Mouse (Mus musculus) forebrain, embryonic 16.5 days (tissue): Measurements from ENCODE around the gene Spag17. TPM values are rescaled to one million over a fixed set of nuclear protein-coding genes. Genes with fewer than 3 reads are reported as not detected.

ENCODE experiments used
- ATAC-seq: fragments of 200-750 bp; cut with Nextera tagmentation; 2 replicates; pipeline ENCODE4 v1.8.0; 2017; ENCODE audit warnings: mild to moderate bottlenecking, moderate library complexity
- H3K27ac ChIP-seq: fragments of 300-500 bp; sonication (generic); 2 replicates; pipeline ENCODE4 v1.5.1; 2014; ENCODE audit warnings: low read length, control low read depth
- H3K27me3 ChIP-seq: fragments of 300-500 bp; sonication (generic); replicated peaks from 2 replicates; pipeline ENCODE4 v1.6.1; 2014; ENCODE audit warnings: low read length; ENCODE audit not compliant: control insufficient read depth, insufficient read depth
- H3K36me3 ChIP-seq: fragments of 300-500 bp; sonication (generic); 2 replicates; pipeline ENCODE4 v1.6.1; 2014; ENCODE audit not compliant: control insufficient read depth, insufficient read depth
- H3K4me1 ChIP-seq: fragments of 300-500 bp; sonication (generic); replicated peaks from 2 replicates; pipeline ENCODE4 v1.6.1; 2014; ENCODE audit warnings: low read length; ENCODE audit not compliant: control insufficient read depth, insufficient read depth
- H3K4me2 ChIP-seq: fragments of 300-500 bp; sonication (generic); 2 replicates; pipeline ENCODE4 v1.6.1; 2014; ENCODE audit warnings: mild to moderate bottlenecking, low read length, control low read depth
- H3K4me3 ChIP-seq: fragments of 300-500 bp; sonication (generic); replicated peaks from 2 replicates; pipeline ENCODE4 v1.5.1; 2014; ENCODE audit warnings: mild to moderate bottlenecking, low read length, control low read depth
- H3K9ac ChIP-seq: fragments of 300-500 bp; sonication (generic); replicated peaks from 2 replicates; pipeline ENCODE4 v1.6.1; 2014; ENCODE audit warnings: low read depth, low read length, control low read depth
- H3K9me3 ChIP-seq: fragments of 300-500 bp; sonication (generic); 2 replicates; pipeline ENCODE4 v1.6.1; 2016; ENCODE audit warnings: low read length; ENCODE audit not compliant: control insufficient read depth
- WGBS: fragments of 180-500 bp; shearing (Covaris S2); extraction: QIAGEN DNeasy Blood & Tissue Kit; methylation state at CpG from one replicate; pipeline ENCODE4 v1.1.7; 2014; 5-methylcytosine and 5-hydroxymethylcytosine counted together
- polyA plus RNA-seq: library from polyadenylated mRNA; unstranded; fragments of >200 nt; fragmentation: Nextera tagmentation; extraction: Ambion mirVana; gene quantifications from 2 replicates; pipeline ENCODE4 v1.2.1, GENCODE M21; 2015

The Spag17 gene
- polyA plus RNA-seq, result 0.22 and 0.81 TPM in 2 replicates

DNA sequence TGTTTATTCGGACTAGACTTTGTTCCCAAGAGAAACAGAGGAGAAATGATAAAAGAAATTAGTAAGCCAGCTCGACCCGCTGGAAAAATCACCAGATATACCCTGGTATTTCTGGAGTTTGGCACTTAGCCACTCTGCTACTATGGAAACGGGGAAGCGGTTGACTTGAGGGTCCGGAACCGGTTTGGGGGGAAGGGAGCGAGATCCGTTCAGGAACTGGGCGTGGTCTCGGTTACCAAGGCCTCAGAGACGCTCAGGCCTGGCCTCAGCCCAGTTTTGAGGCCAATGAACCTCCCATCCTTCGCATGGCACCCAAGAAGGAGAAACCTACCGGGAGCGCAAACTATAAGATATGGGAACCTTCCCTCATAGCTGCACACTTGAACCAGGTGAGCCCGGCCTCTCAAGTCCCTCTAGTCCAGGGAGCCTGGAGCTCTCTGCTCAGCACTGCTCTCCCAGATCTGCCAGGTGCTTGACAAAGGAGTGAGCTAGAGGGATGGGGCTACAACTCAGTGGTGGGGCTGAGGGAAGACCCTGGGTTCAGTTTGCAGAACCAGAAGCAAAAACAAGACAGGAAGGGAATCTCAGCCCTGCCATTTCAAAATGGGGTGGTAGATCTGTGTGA lies at the start of gene Spag17:
Gene Spag17, plus strand, starts transcription at position 220 of the 625 bp plus-strand sequence.
- no peak within 1 kb of the TSS for H3K9ac ChIP-seq
- ATAC-seq, result peak; percentile 31; the same call in 1 of the 2 replicates
- no peak within 1 kb of the TSS for H3K27ac ChIP-seq
- no peak within 1 kb of the TSS for H3K4me2 ChIP-seq
- H3K36me3 ChIP-seq, result no peaks in the 10 kb centered on the region
- no peaks in the 10 kb centered on the region for H3K4me1 ChIP-seq
- H3K27me3 ChIP-seq, result no peaks in the 10 kb centered on the region
- no peak within 1 kb of the TSS for H3K4me3 ChIP-seq
- WGBS, result 45% methylated on average over 16 of the region's 16 CpGs
- H3K9me3 ChIP-seq, result no peaks in the 10 kb centered on the region

DNA sequence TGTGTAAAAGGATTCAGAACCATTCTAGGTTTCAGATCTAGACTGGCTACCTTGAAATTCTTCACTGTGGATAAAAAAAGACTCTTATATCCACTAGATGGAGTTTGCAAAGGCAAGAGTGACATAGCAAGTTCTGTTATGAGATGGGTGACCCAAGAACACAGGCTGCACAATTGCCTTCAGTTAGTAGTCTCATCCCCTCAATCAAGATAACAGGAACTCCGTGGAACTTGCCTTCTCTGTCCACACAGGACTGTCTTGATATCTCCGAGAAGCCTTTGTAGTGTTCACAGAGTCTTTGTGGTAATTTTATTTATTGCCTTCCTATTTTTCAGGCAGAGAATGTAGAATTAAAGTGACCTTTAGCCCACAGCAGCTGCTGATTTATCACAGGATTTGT lies 42.9 kb upstream of the Spag17 start:
- Histone ChIP-seq H3K4me2 (no peak overlapping the region), H3K9me3 (no peaks in the 10 kb centered on the region), H3K36me3 (no peaks in the 10 kb centered on the region), H3K9ac (no peak overlapping the region), H3K4me1 (no peaks in the 10 kb centered on the region), H3K4me3 (no peak overlapping the region), H3K27me3 (no peaks in the 10 kb centered on the region), H3K27ac (no peak overlapping the region)
- WGBS, result 74% methylated on average over 2 of the region's 2 CpGs
- ATAC-seq, result no peak

GRCm38 (mm10) chr3:99842808-99843207 lies 42.4 kb upstream of the Spag17 start:
- Histone ChIP-seq H3K4me3 (no peak overlapping the region), H3K9me3 (no peaks in the 10 kb centered on the region), H3K27ac (no peak overlapping the region), H3K4me1 (no peaks in the 10 kb centered on the region), H3K27me3 (no peaks in the 10 kb centered on the region), H3K4me2 (no peak overlapping the region), H3K9ac (no peak overlapping the region), H3K36me3 (no peaks in the 10 kb centered on the region)
- 74% methylated on average over 3 of the region's 3 CpGs for WGBS
- no peak for ATAC-seq

- Histone ChIP-seq H3K9me3 (no peaks in the 10 kb centered on the region), H3K27ac (no peak overlapping the region), H3K4me3 (no peak overlapping the region), H3K4me1 (no peaks in the 10 kb centered on the region), H3K27me3 (no peaks in the 10 kb centered on the region), H3K9ac (no peak overlapping the region), H3K36me3 (no peaks in the 10 kb centered on the region), H3K4me2 (no peak overlapping the region)
- WGBS, result 92% methylated on average over 6 of the region's 6 CpGs
- ATAC-seq, result no peak
These were observed 42.0 kb upstream of the Spag17 start for GRCm38 (mm10) chr3:99843233-99843632.

DNA sequence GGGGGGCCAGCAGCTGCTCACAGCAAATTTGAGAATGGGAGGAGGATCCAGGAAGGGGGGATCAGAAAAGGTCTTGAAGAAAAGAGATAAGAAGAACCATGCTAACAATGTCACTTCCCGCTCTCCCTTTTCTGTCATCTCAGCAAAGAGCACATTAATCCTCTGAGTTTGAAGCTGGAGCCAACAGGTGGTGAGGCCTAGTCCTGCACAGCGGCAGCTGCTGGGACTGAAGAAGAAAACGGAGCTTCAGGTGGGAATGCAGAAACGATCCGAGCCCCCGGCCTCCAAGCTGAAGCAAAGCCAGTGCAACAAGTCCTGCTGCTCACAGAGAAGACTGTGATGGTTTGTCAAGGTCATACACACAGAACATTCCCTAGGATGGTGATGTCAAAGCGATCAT lies 34.3 kb upstream of the Spag17 start:
- Histone ChIP-seq H3K27me3 (no peaks in the 10 kb centered on the region), H3K9ac (no peak overlapping the region), H3K4me3 (no peak overlapping the region), H3K4me2 (no peak overlapping the region), H3K4me1 (no peaks in the 10 kb centered on the region), H3K27ac (no peak overlapping the region), H3K9me3 (no peaks in the 10 kb centered on the region), H3K36me3 (no peaks in the 10 kb centered on the region)
- 83% methylated on average over 7 of the region's 7 CpGs for WGBS
- no peak for ATAC-seq

- H3K9ac ChIP-seq, result no peak overlapping the region
- H3K27ac ChIP-seq, result no peak overlapping the region
- H3K27me3 ChIP-seq, result no peaks in the 10 kb centered on the region
- no peak overlapping the region for H3K4me2 ChIP-seq
- 55% methylated on average over 3 of the region's 3 CpGs for WGBS
- no peak for ATAC-seq
- no peaks in the 10 kb centered on the region for H3K36me3 ChIP-seq
- H3K4me3 ChIP-seq, result no peak overlapping the region
- H3K9me3 ChIP-seq, result no peaks in the 10 kb centered on the region
- H3K4me1 ChIP-seq, result no peaks in the 10 kb centered on the region
These were observed 30.6 kb upstream of the Spag17 start for GRCm38 (mm10) chr3:99854595-99854994.

DNA sequence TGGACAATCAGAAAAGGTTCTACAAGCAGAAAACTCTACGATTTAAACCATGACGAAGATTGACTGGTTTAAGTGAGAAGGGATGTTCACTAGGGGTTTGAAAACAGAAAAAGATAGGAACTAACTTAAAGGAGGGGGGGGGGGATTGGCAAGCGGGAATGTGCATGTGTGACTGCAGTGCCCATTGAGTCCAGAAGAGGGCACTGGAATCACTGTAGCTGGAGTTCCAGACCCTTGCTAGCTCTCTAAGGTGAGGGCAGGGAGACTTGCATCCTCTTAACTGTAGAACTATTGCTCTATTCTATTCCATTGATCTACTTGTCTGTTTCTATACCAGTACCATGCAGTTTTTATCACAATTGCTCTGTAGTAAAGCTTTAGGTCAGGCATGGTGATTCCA lies 26.3 kb upstream of the Spag17 start:
- Histone ChIP-seq H3K9me3 (no peaks in the 10 kb centered on the region), H3K4me3 (no peak overlapping the region), H3K36me3 (no peaks in the 10 kb centered on the region), H3K9ac (no peak overlapping the region), H3K27ac (no peak overlapping the region), H3K4me2 (no peak overlapping the region), H3K4me1 (no peaks in the 10 kb centered on the region), H3K27me3 (no peaks in the 10 kb centered on the region)
- WGBS, result 75% methylated on average over 3 of the region's 3 CpGs
- ATAC-seq, result no peak

DNA sequence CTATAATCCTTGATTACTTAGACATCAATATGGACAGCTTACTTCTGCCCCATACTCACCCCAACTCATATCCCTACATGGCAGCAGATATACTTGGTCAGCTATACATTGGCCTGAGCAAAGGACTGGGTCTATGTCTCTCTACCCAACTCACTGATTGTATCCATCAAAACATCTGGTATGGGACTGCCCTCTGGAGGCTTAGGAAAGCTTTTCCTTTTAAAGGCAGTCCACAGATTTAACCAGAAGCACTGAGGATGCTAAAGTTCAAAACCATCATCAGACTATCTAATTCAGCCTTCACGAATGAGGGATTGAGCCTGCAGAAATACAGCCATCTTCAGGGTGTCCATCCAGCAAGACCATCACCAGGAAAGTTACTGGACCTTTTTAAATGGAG lies 20.5 kb upstream of the Spag17 start:
- no peaks in the 10 kb centered on the region for H3K36me3 ChIP-seq
- no peak for ATAC-seq
- H3K4me2 ChIP-seq, result no peak overlapping the region
- no peaks in the 10 kb centered on the region for H3K27me3 ChIP-seq
- no peak overlapping the region for H3K27ac ChIP-seq
- no peak overlapping the region for H3K4me3 ChIP-seq
- no peaks in the 10 kb centered on the region for H3K4me1 ChIP-seq
- no peaks in the 10 kb centered on the region for H3K9me3 ChIP-seq
- 82% methylated on average over 1 of the region's 1 CpGs for WGBS
- no peak overlapping the region for H3K9ac ChIP-seq

DNA sequence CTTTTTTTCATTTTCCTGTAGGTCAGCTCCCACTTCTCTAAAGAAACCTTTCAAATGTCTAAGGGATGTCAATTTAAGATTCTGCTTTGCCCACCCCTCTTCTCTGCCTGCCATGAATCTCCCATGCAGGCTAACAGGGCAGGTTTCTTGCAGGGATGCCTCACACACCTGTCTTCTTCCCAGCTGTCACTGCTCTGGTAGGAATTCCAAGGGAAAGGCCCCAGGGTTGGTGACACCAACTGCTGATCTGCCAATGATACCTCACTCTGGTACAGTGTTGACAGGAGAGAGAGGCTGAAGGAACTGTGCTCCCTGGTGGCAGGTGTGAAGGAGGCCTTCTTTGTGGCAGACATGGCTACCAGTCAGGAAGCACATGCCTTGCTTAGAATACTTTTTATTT lies 10.1 kb upstream of the Spag17 start:
- H3K4me3 ChIP-seq, result no peak overlapping the region
- H3K4me1 ChIP-seq, result no peaks in the 10 kb centered on the region
- H3K9ac ChIP-seq, result no peak overlapping the region
- H3K27ac ChIP-seq, result no peak overlapping the region
- no peaks in the 10 kb centered on the region for H3K36me3 ChIP-seq
- H3K9me3 ChIP-seq, result no peaks in the 10 kb centered on the region
- ATAC-seq, result no peak
- no peaks in the 10 kb centered on the region for H3K27me3 ChIP-seq
- H3K4me2 ChIP-seq, result no peak overlapping the region

GRCm38 (mm10) chr3:99881498-99881897 lies 3.7 kb upstream of the Spag17 start:
- Histone ChIP-seq H3K27ac (no peak overlapping the region), H3K4me1 (no peaks in the 10 kb centered on the region), H3K9me3 (no peaks in the 10 kb centered on the region), H3K36me3 (no peaks in the 10 kb centered on the region), H3K4me3 (no peak overlapping the region), H3K9ac (no peak overlapping the region), H3K27me3 (no peaks in the 10 kb centered on the region), H3K4me2 (no peak overlapping the region)
- WGBS, result 73% methylated on average over 3 of the region's 3 CpGs
- ATAC-seq, result no peak
